Mouse (Mus musculus): Measurements from ENCODE around the gene Actr3b. TPM values are rescaled to one million over a fixed set of nuclear protein-coding genes. Genes with fewer than 3 reads are reported as not detected.
A peak's percentile ranks its signal among the peaks of the same experiment; 100 is the strongest.

Actr3b gene
- polyA plus RNA-seq, 1 experiment from 2014 or later = 44.2 TPM

DNA sequence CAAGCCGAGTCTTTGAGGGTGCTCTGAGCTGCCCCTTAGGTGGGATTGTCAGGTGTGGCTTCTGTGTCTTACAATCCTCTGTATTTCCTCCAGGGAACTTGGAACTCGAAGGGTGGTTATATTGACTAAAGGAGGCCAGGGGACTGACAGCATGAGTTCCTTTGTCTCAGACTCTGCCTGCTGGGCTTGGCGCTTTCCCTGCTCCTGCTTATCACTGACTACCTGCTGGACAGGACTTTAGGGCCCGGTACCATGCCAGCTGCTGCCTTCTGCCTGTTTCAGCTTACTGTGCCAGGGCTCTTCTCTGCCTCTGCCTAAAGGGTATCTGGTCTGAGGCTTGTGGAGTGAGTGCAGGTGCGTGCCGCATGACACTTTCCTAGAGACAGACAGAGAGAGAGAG is 53.1 kb downstream of the Actr3b start:
- ATAC-seq (ENCODE audit: low read depth) = no peak
- H3K36me3 ChIP-seq (ENCODE audit: control insufficient read depth, insufficient read depth, low read length) = no peaks in the 10 kb centered on the region
- H3K27ac ChIP-seq (ENCODE audit: low read depth, low read length) = no peak overlapping the region
- H3K9me3 ChIP-seq (ENCODE audit: control insufficient read depth, low read length) = no peaks in the 10 kb centered on the region
- no peak overlapping the region for H3K4me2 ChIP-seq (ENCODE audit: low read depth, low read length)
- no peak overlapping the region for H3K9ac ChIP-seq (replicated peaks; ENCODE audit: low read depth, low read length)
- H3K4me3 ChIP-seq (ENCODE audit: low read depth, low read length) = no peak overlapping the region
- H3K27me3 ChIP-seq (ENCODE audit: control insufficient read depth, insufficient read depth, low read length) = no peaks in the 10 kb centered on the region
- 51% methylated on average over 6 of the region's 6 CpGs for WGBS
- no peaks in the 10 kb centered on the region for H3K4me1 ChIP-seq (ENCODE audit: control insufficient read depth, insufficient read depth, low read length)

DNA sequence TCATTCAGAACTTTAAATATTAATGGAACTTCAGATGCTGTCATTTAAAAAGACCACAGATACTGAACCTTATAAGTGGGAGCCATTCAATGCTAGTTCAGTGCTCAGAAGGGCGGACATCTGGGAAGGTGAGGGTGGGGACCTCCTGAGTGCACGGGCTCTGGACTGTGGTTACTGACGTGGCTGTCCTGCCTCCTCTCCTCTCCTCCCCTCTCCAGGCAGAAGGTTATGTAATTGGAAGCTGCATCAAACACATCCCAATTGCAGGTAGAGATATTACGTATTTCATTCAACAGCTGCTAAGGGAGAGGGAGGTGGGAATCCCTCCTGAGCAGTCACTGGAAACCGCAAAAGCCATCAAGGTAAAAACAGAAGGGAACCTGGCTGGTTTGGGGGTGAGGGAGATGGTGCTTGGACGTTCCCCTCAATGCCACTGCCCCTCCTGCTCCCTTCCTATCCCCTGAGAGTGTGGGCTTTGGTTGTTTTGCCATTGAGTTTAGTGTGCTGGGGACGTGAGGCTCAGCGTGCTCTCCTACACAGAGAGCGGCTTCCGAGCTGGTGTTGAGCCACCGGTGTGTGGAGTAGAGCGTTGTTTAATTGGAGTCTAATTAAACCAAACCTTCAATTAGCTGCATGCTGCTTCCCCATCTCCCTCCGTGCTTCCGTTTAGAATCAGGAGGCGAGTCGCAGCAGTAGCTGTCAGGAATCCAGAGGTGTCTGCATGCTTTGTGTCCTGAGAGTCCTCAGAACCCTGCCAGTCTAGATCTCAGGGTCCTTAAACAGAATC is 69.7 kb downstream of the Actr3b start:
- no peaks in the 10 kb centered on the region for H3K36me3 ChIP-seq (ENCODE audit: control insufficient read depth, insufficient read depth, low read length)
- no peaks in the 10 kb centered on the region for H3K9me3 ChIP-seq (ENCODE audit: control insufficient read depth, low read length)
- H3K27ac ChIP-seq (ENCODE audit: low read depth, low read length) = no peak overlapping the region
- H3K4me1 ChIP-seq (ENCODE audit: control insufficient read depth, insufficient read depth, low read length) = no peaks in the 10 kb centered on the region
- H3K27me3 ChIP-seq (ENCODE audit: control insufficient read depth, insufficient read depth, low read length) = no peaks in the 10 kb centered on the region
- H3K4me2 ChIP-seq (ENCODE audit: low read depth, low read length) = no peak overlapping the region
- H3K9ac ChIP-seq (replicated peaks; ENCODE audit: low read depth, low read length) = no peak overlapping the region
- WGBS = 64% methylated on average over 16 of the region's 16 CpGs
- H3K4me3 ChIP-seq (ENCODE audit: low read depth, low read length) = no peak overlapping the region
- ATAC-seq (ENCODE audit: low read depth) = peak; percentile 43; the same call in 1 of the 2 replicates

DNA sequence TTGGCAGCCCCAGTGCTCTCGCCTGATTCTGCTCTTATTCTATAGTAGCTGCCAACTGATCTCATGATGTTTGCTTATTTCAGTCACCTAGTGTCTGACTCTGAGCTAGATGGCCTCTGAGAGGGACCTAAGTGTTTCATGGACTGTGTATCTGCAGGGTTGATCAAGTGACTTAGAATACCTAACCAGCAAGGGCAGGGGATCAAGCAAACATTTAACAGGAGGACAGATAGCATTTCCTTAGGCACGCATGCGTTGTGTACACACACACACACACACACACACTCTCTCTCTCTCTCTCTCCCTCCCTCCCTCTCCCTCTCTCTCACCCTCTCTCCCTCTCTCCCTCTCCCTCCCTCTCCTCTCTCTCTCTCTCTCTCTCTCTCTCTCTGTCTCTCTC is 71.0 kb downstream of the Actr3b start:
- H3K9ac ChIP-seq (replicated peaks; ENCODE audit: low read depth, low read length) = no peak overlapping the region
- H3K9me3 ChIP-seq (ENCODE audit: control insufficient read depth, low read length) = no peaks in the 10 kb centered on the region
- no peaks in the 10 kb centered on the region for H3K4me1 ChIP-seq (ENCODE audit: control insufficient read depth, insufficient read depth, low read length)
- H3K4me3 ChIP-seq (ENCODE audit: low read depth, low read length) = no peak overlapping the region
- 90% methylated on average over 3 of the region's 3 CpGs for WGBS
- ATAC-seq (ENCODE audit: low read depth) = no peak
- H3K27ac ChIP-seq (ENCODE audit: low read depth, low read length) = no peak overlapping the region
- no peak overlapping the region for H3K4me2 ChIP-seq (ENCODE audit: low read depth, low read length)
- H3K36me3 ChIP-seq (ENCODE audit: control insufficient read depth, insufficient read depth, low read length) = no peaks in the 10 kb centered on the region
- no peaks in the 10 kb centered on the region for H3K27me3 ChIP-seq (ENCODE audit: control insufficient read depth, insufficient read depth, low read length)

DNA sequence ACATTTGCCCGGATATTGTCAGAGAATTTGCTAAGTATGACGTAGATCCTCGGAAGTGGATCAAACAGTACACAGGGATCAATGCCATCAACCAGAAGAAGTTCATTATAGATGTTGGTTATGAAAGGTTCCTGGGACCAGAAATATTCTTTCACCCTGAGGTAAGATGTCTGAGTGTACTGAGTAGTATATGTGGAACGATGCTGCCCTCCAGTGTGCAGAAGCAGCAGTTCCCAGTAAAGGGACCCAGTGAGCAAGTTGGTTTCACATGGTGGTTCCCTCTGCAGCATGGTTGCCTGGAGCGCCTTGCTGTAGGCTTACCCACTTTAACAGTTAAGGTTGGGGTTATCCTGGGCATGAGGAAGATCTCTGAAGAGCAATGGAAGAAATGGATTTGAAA is 71.8 kb downstream of the Actr3b start:
- peak; percentile 86 for ATAC-seq (ENCODE audit: low read depth)

DNA sequence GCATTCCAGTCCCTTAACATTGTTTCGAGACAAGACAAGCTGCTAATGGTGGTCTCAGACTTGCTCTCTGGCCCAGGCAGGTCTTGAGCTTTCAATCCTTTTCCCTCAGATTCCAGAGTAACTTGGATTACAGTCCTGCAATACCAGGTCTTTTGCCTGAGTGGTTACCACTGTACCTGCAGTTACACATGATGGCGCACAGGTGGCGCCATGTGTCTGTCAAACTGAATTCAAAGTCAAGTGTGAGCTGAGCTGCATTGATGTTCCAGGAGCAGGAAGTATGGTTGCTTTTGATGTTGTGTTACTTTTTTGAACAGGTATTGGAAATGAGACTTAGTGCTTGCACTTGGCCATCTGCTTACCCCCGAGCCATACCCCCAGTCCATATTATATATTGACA is 79.6 kb downstream of the Actr3b start:
- H3K4me2 ChIP-seq (ENCODE audit: low read depth, low read length) = no peak overlapping the region
- no peaks in the 10 kb centered on the region for H3K4me1 ChIP-seq (ENCODE audit: control insufficient read depth, insufficient read depth, low read length)
- peak; percentile 48; the same call in 1 of the 2 replicates for ATAC-seq (ENCODE audit: low read depth)
- no peak overlapping the region for H3K27ac ChIP-seq (ENCODE audit: low read depth, low read length)
- H3K9ac ChIP-seq (replicated peaks; ENCODE audit: low read depth, low read length) = no peak overlapping the region
- WGBS = 33% methylated on average over 4 of the region's 4 CpGs
- no peaks in the 10 kb centered on the region for H3K9me3 ChIP-seq (ENCODE audit: control insufficient read depth, low read length)
- H3K36me3 ChIP-seq (ENCODE audit: control insufficient read depth, insufficient read depth, low read length) = no peaks in the 10 kb centered on the region
- H3K27me3 ChIP-seq (ENCODE audit: control insufficient read depth, insufficient read depth, low read length) = no peaks in the 10 kb centered on the region
- no peak overlapping the region for H3K4me3 ChIP-seq (ENCODE audit: low read depth, low read length)

More for the DNA sequence above, 71.8 kb downstream of the Actr3b start:
- Histone ChIP-seq H3K9ac (replicated peaks; ENCODE audit: low read depth, low read length) (no peak overlapping the region), H3K9me3 (ENCODE audit: control insufficient read depth, low read length) (no peaks in the 10 kb centered on the region), H3K4me3 (ENCODE audit: low read depth, low read length) (no peak overlapping the region), H3K27me3 (ENCODE audit: control insufficient read depth, insufficient read depth, low read length) (no peaks in the 10 kb centered on the region), H3K36me3 (ENCODE audit: control insufficient read depth, insufficient read depth, low read length) (no peaks in the 10 kb centered on the region), H3K27ac (ENCODE audit: low read depth, low read length) (no peak overlapping the region), H3K4me1 (ENCODE audit: control insufficient read depth, insufficient read depth, low read length) (no peaks in the 10 kb centered on the region), H3K4me2 (ENCODE audit: low read depth, low read length) (no peak overlapping the region)
- 75% methylated on average over 5 of the region's 5 CpGs for WGBS

DNA sequence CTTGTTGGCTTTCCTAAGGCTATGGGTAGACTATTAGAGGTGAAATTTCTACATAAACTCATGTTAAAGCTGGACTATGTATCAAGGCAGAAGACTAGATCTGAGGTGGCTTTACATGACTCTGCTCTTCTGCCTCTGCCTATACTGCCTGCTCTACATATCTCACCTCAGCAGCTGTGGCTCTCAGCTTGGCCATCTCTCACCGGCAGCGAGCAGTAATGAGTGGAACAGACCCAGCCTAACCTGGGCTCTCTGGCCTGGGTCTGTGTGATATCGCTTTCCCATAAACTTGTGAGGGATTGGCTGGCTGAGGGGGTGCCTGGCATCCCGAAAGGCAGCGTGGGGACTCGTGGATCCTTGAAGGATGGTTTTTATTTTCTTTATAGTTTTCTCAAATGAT is 86.8 kb downstream of the Actr3b start:
- Histone ChIP-seq H3K4me3 (ENCODE audit: low read depth, low read length) (no peak overlapping the region), H3K9ac (replicated peaks; ENCODE audit: low read depth, low read length) (no peak overlapping the region), H3K4me1 (ENCODE audit: control insufficient read depth, insufficient read depth, low read length) (no peaks in the 10 kb centered on the region), H3K9me3 (ENCODE audit: control insufficient read depth, low read length) (no peaks in the 10 kb centered on the region), H3K36me3 (ENCODE audit: control insufficient read depth, insufficient read depth, low read length) (no peaks in the 10 kb centered on the region), H3K27ac (ENCODE audit: low read depth, low read length) (no peak overlapping the region), H3K4me2 (ENCODE audit: low read depth, low read length) (no peak overlapping the region), H3K27me3 (ENCODE audit: control insufficient read depth, insufficient read depth, low read length) (no peaks in the 10 kb centered on the region)
- 93% methylated on average over 6 of the region's 6 CpGs for WGBS
- ATAC-seq (ENCODE audit: low read depth) = no peak

DNA sequence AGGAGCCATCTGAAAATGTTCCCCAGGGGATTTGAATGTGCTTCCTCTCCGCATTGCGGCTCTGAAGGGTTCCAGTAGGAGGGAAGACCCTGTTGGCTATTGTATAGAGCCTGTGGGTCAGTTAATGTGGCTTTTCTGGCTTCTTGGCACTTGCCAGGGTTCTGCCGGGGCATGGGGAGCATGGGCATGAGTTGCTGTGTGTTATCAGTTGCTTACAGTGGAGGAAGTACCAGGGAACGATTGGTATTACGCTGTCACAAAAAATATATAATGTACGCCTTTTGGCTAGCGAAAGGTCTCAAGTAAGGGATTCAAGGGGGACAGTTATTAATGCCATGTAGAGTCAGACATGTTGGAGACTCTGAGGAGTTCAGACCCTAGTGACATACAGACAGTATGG is 87.4 kb downstream of the Actr3b start:
- Histone ChIP-seq H3K9me3 (ENCODE audit: control insufficient read depth, low read length) (no peaks in the 10 kb centered on the region), H3K9ac (replicated peaks; ENCODE audit: low read depth, low read length) (no peak overlapping the region), H3K36me3 (ENCODE audit: control insufficient read depth, insufficient read depth, low read length) (no peaks in the 10 kb centered on the region), H3K27me3 (ENCODE audit: control insufficient read depth, insufficient read depth, low read length) (no peaks in the 10 kb centered on the region), H3K4me3 (ENCODE audit: low read depth, low read length) (no peak overlapping the region), H3K4me1 (ENCODE audit: control insufficient read depth, insufficient read depth, low read length) (no peaks in the 10 kb centered on the region), H3K27ac (ENCODE audit: low read depth, low read length) (no peak overlapping the region), H3K4me2 (ENCODE audit: low read depth, low read length) (no peak overlapping the region)
- WGBS = 85% methylated on average over 7 of the region's 7 CpGs
- no peak for ATAC-seq (ENCODE audit: low read depth)

DNA sequence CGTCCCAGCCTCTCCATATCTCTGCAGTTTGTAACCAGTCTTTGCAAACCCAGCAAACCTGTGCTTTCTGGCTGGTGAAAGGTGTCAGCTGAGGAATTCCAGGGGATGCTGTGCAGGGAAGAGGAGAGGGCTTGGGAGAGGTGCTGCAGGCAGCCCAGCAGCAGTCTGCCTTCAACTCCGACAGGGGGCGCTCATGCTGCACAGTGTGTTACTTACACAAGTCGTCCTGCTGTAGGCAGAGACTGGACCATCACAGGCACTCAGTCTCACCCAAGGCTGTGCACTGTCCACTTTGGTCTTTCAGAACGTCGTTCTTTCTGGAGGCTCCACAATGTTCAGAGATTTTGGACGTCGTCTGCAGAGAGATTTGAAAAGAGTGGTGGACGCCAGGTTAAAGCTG is 88.3 kb downstream of the Actr3b start:
- H3K9me3 ChIP-seq (ENCODE audit: control insufficient read depth, low read length) = no peaks in the 10 kb centered on the region
- H3K4me2 ChIP-seq (ENCODE audit: low read depth, low read length) = no peak overlapping the region
- H3K4me3 ChIP-seq (ENCODE audit: low read depth, low read length) = no peak overlapping the region
- no peaks in the 10 kb centered on the region for H3K4me1 ChIP-seq (ENCODE audit: control insufficient read depth, insufficient read depth, low read length)
- WGBS = 53% methylated on average over 9 of the region's 9 CpGs
- no peak overlapping the region for H3K9ac ChIP-seq (replicated peaks; ENCODE audit: low read depth, low read length)
- peak; percentile 66; the same call in 1 of the 2 replicates for ATAC-seq (ENCODE audit: low read depth)
- no peak overlapping the region for H3K27ac ChIP-seq (ENCODE audit: low read depth, low read length)
- no peaks in the 10 kb centered on the region for H3K36me3 ChIP-seq (ENCODE audit: control insufficient read depth, insufficient read depth, low read length)
- no peaks in the 10 kb centered on the region for H3K27me3 ChIP-seq (ENCODE audit: control insufficient read depth, insufficient read depth, low read length)

DNA sequence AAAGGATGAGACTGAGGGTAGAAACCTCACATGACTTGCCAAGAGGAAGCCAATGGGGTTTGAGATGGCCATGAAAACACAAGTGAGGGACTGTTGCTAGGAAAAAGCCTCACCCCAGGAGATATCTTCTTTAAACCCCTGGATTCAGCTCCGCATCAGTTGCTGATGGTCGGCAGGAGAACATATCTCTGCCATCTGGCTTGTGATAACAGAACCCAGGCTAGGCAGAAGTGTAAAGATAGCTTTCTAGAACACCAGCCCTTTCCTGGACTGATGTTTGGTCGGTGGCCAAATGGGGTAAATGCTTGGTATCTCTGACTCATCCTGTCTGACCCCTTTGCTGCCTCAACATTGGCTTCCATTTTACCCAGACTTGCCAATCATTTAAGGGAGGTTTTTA is 106.4 kb downstream of the Actr3b start:
- Histone ChIP-seq H3K9ac (replicated peaks; ENCODE audit: low read depth, low read length) (no peak overlapping the region), H3K4me1 (ENCODE audit: control insufficient read depth, insufficient read depth, low read length) (0 out of 2 replicates have a peak, but pooled peaks cover 3% of the 10 kb centered on the region), H3K27me3 (ENCODE audit: control insufficient read depth, insufficient read depth, low read length) (no peaks in the 10 kb centered on the region), H3K9me3 (ENCODE audit: control insufficient read depth, low read length) (no peaks in the 10 kb centered on the region), H3K36me3 (ENCODE audit: control insufficient read depth, insufficient read depth, low read length) (no peaks in the 10 kb centered on the region), H3K27ac (ENCODE audit: low read depth, low read length) (no peak overlapping the region), H3K4me2 (ENCODE audit: low read depth, low read length) (no peak overlapping the region), H3K4me3 (ENCODE audit: low read depth, low read length) (no peak overlapping the region)
- no peak for ATAC-seq (ENCODE audit: low read depth)
- 77% methylated on average over 3 of the region's 3 CpGs for WGBS
